Mouse (Mus musculus) G1E-ER4 (cell line): ENCODE data around the gene Gimap3. TPM values are rescaled to one million over a fixed set of nuclear protein-coding genes. Genes with fewer than 3 reads are reported as not detected.

Experiments used
- GATA1 ChIP-seq: IDR thresholded peaks from one replicate; pipeline ENCODE4 v1.8.0; 2012; ENCODE audit warnings: low read length, inconsistent platforms
- polyA plus RNA-seq: library from polyadenylated mRNA; stranded (reverse); fragments of >175 nt; gene quantifications from 2 replicates; pipeline ENCODE4 v1.2.3, GENCODE M21; 2012

Gene Gimap3
- polyA plus RNA-seq, 1 experiment, result not detected

- TF ChIP-seq GATA1, result no peak
Measured at GRCm38 (mm10) chr6:48763567-48764270, 6.9 kb downstream of the Gimap3 start.

DNA sequence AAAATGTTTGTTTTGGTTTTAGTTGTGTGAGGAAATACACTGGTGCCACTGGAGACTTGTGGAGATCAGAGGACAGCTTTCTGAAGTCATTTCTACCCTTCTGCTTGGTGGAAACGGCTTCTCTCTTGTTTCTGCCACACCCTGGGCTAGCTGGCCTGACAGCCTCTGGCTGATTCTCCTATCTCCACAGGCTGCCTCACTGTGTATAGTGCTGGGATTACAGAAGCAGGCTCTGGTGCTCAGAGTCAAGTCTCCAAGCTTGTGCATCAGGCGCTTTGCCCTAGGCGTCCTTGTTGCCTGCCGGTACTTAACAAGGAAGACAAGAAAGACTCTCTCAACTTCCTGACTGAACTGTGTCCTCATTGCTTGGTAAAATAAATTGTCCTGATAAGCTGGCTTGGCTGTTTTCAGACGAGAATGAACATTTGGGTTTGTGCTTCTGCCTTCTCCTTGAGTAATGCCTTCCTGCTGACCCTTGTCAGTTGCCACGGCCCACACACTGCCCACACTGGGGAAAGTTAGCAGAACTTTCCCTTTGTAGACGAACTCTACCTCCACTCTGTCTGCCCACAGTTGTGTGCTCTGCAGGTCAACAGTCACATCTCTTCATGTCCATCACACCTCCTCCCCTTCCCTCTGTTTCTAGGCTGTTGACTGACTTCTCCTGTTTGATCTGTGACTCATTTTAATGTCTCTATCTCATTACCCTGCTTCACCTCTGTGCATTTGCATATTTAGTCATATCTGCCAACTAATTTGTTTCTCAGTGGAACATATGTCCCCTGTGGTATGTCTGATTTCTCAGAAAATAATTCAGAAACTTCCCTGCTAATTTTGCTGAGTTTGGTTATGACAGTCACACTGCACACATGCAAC, 23.3 kb downstream of the Gimap3 start:
- no peak for TF ChIP-seq GATA1

GRCm38 (mm10) chr6:48745959-48746889, 24.4 kb downstream of the Gimap3 start, which contains the start of gene Gimap5:
Gimap5 (plus strand) TSS chr6:48746197.
- no peak for TF ChIP-seq GATA1

DNA sequence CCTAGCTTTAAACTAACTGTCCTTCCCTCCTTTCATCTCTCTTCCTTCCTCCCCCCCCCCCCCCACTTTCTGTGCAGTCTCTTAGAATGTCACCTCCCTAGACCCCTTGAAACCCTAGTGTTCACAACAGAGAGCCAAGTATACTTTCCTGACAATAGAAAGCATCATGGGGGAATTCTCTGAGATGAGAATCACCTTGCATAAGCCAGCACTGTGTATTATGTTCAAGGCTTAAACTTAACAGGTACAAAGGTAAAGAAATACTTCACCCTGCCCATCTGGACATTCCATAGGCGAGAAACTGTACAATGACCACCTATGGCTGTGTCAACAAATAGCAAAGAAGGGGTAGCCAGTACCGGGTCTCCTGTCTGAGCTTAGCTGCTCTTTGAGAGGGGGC, 25.2 kb downstream of the Gimap3 start:
- TF ChIP-seq GATA1, result no peak

GRCm38 (mm10) chr6:48742422-48743351, 28.0 kb downstream of the Gimap3 start:
- TF ChIP-seq GATA1, result no peak

DNA sequence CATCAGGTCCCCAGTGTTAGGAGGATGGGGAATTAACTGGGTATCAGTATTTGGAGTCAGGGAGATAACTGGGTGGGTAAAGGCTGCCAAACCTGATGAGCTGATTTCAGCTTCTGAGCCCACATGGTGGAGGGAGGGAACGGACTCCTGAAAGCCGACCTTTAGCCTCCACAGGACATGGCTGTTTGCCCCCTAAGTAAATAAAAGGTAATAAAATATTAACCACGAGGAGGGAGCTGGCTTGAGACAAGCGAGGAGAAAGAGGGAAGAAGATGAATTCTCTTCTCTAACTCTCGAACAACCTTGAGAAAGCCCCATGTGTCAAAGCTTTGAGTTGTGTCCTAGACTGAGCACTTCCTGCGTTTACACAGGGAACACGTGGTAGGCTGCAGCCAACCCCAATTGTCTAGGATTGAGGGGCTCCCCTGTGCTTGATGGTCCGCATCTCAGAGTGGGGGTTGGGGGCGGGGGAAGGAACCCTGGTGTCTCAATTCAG, 28.9 kb downstream of the Gimap3 start:
- no peak for TF ChIP-seq GATA1

DNA sequence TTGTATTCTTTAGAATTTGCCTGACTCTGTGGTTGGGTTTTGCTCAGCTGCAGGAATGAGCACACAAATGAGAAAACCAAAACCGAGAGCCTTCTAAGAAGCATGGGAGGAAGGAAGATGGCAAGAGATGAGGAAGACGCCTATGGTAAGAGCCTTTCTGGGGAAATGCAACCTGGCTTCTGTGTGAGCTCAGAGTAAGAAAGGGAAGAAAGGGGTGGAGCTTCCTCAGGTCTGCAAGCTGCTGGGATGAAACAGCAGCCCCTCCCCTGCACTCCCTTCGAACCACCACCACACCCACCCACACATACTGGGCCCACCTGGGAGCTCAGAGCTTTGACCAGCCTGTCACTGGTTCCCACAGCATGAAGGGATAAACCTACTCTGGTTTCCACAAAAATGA, 29.4 kb downstream of the Gimap3 start:
- no peak for TF ChIP-seq GATA1

GRCm38 (mm10) chr6:48740501-48741169, 30.0 kb downstream of the Gimap3 start:
- no peak for TF ChIP-seq GATA1

DNA sequence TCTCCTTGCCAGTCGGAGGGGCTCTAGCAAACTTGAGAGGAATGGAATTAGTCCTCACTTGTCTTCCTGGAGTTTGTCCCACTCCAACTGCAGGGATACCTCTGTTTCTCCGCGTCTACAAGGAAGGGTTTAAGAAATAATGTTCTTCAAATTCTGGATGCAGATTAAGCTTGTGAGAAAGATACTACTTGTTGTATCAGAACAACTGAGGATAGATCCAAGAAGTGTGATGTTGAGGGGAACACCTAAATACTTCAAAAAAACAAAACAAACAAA, 30.9 kb downstream of the Gimap3 start:
- TF ChIP-seq GATA1, result no peak

GRCm38 (mm10) chr6:48738961-48739779, 31.5 kb downstream of the Gimap3 start, which contains the start of gene Gimap1:
Gimap1 (plus strand) TSS chr6:48739054.
- no peak for TF ChIP-seq GATA1

- no peak for TF ChIP-seq GATA1
Measured at GRCm38 (mm10) chr6:48737688-48738087, 33.0 kb downstream of the Gimap3 start.

DNA sequence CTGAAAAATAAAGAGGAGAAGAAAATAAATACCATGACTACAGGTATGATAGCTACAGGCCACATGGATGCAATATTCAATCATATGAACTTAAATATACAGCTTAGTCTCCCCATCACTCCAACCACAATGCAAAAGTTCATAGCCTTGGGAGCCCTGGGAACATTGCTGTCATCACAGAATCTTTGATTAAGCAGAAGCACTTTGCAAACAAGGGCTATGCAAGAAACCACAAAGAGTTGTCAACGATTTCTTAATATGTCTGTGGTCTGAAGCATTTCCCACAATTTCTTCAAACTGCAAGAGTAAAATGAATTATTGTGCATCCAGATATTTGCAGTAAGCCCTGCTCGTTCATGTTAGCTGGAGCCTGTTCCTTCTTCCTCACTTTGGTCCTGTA, 33.6 kb downstream of the Gimap3 start:
- no peak for TF ChIP-seq GATA1

DNA sequence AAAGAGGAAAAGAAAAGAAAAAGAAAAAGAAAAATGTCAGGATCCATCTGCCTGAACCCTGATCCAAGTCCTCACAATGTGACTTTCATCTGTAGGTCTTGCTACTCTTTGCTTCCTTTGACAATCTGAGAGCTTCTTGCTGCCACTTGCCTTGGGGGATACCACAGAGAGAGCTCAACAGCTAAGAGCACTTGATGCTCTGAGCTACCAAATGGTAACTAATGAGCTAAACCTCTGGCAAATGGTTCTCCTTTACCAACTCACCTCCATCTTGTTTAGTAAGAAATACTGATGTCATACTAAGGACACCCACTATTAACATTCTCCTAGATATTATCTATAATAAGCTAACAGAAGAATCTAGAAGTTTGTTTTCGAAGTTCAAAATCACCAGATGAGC, 37.0 kb downstream of the Gimap3 start:
- TF ChIP-seq GATA1, result no peak
